Mouse (Mus musculus): ENCODE data around the gene Ttf2. TPM values are rescaled to one million over a fixed set of nuclear protein-coding genes. Genes with fewer than 3 reads are reported as not detected.

The Ttf2 gene
- polyA plus RNA-seq, 1 experiment from 2014 or later: 15.5 TPM

DNA sequence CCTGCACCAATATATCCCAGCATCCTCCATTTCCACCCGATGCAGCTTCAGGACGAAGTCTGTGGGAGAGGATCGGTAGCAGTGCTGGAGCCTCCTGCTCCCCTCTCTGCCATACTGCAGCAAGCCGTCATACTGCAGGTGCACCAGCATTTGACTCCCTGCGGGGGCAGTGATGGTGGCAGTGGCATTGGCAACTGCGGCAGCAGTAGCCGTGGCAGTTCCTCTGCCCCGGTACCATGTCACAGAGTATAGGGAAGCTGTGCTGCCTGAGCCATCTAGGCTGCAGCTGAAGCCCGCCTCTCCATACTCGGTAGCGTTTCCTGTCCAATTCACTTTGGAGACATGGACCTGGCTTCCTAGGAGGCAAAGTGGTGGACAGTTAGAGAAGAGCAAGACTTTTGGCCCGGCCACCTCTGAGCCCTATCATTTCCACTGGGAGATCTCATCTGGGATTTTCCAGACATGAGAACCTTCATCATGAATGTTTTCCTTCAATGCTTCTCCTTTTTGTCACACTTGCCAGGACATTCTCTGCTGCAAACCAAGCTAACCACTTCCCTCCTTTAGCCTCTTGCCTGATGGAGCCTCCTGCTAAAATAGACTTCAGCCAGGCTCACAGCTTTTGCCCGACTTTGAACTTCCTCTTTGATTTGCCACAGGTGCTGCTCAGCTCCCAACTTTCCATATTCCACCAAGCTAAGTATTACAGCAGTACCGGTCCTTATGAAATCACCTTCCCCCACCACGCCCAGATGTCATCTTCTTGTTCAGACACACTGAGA is 34.3 kb upstream of the Ttf2 start:
- no peak overlapping the region for H3K27ac ChIP-seq
- 81% methylated on average over 15 of the region's 15 CpGs for WGBS
- H3K4me2 ChIP-seq: no peak overlapping the region
- no peak overlapping the region for H3K9ac ChIP-seq
- H3K9me3 ChIP-seq: no peaks in the 10 kb centered on the region
- H3K4me3 ChIP-seq: no peak overlapping the region
- peaks cover 14% of the 10 kb centered on the region for H3K4me1 ChIP-seq
- H3K36me3 ChIP-seq: no peaks in the 10 kb centered on the region
- no peaks in the 10 kb centered on the region for H3K27me3 ChIP-seq
- no peak for ATAC-seq (ENCODE audit: insufficient number of reproducible peaks, insufficient read depth, low FRiP score, low TSS enrichment, low read depth)

DNA sequence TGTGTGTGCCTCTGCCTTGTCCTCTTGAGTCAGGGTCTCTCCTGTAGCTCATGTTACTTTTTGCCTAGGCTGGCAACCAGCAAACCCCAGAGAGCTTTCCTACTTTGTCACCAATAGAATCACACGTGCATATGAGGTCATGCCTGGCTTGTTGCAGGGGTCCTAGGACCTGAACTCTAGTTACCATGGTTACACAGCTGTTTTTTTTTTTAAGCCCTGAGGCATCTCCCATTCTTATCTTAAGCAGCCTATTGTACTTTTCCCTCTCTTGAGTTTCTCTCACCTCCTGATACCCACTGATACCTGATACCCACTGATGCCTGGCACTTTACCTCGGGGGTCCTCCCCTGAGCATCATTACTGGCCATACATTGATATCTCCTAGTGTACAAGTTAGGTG is 30.3 kb upstream of the Ttf2 start:
- no peak overlapping the region for H3K9ac ChIP-seq
- 19% methylated on average over 2 of the region's 2 CpGs for WGBS

DNA sequence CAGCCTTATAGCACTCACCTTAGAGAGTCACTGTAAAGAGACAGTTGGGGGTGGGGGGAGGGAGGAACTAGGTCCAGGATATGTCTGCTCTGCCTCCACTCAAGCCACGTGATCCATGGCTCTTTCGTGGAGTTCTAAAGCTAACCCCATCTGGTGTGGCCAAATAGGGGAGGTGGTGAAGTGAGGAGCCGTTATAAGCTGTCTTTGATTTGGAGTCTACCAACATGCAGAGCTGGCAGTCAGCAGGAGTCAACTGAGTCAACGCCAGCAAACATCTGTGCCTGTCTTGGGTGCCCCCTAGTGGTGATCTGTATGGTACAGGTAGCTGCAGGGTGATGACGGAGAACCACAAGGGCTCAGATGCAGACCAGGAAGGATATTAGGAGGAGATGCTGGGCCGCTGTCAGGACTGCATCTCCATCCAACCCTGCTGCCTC is 29.5 kb upstream of the Ttf2 start:
- WGBS: 18% methylated on average over 6 of the region's 6 CpGs
- H3K4me1 ChIP-seq: peaks cover 4% of the 10 kb centered on the region; the same call in 1 of the 2 replicates
- no peak overlapping the region for H3K9ac ChIP-seq
- no peak overlapping the region for H3K27ac ChIP-seq
- H3K4me2 ChIP-seq: no peak overlapping the region
- ATAC-seq (ENCODE audit: insufficient number of reproducible peaks, insufficient read depth, low FRiP score, low TSS enrichment, low read depth): no peak
- no peak overlapping the region for H3K4me3 ChIP-seq
- H3K27me3 ChIP-seq: no peaks in the 10 kb centered on the region
- H3K36me3 ChIP-seq: no peaks in the 10 kb centered on the region
- H3K9me3 ChIP-seq: no peaks in the 10 kb centered on the region

More for the DNA sequence above, 30.3 kb upstream of the Ttf2 start:
- Histone ChIP-seq H3K4me1 (peaks cover 4% of the 10 kb centered on the region; the same call in 1 of the 2 replicates), H3K9me3 (no peaks in the 10 kb centered on the region), H3K27ac (no peak overlapping the region), H3K4me3 (no peak overlapping the region), H3K36me3 (no peaks in the 10 kb centered on the region), H3K4me2 (no peak overlapping the region), H3K27me3 (no peaks in the 10 kb centered on the region)
- ATAC-seq (ENCODE audit: insufficient number of reproducible peaks, insufficient read depth, low FRiP score, low TSS enrichment, low read depth): no peak

DNA sequence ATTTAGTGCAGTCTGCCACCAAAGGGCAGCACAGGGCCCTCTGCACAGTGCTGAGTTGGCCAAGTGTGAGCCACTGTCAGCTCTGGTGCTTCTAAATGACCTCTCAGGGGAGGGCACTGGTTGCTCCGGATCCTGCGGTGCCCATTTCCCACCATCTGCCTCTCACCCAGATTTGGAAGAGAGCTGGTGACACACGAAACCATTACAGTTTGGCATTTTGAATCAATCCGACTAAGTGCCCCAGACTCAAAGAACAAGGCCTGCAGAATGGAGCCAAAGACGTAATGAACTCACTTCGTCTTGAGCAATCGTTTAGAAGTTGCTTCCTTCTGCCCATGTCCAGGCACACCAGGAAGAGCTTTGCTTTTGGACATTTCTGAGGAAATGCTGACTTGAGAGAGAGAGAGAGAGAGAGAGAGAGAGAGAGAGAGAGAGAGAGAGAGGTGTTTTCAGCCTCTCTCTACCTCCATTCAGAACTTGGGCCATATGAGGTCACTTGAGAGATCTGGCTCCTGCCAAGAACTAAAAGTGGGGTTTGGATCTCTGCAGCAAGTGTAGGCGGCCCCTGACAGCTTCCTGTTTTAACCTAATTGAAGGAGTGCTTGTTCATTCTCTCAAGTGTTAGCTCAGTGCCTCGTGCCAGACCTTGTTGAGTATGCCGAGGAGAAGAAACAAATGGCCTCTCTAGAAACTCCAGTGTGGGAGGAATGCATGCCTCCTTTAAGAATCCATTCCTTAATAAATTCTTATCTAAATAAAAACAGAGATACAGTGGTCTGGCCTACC is 28.5 kb upstream of the Ttf2 start:
- peaks cover 4% of the 10 kb centered on the region; the same call in 1 of the 2 replicates for H3K4me1 ChIP-seq
- no peak for ATAC-seq (ENCODE audit: insufficient number of reproducible peaks, insufficient read depth, low FRiP score, low TSS enrichment, low read depth)

DNA sequence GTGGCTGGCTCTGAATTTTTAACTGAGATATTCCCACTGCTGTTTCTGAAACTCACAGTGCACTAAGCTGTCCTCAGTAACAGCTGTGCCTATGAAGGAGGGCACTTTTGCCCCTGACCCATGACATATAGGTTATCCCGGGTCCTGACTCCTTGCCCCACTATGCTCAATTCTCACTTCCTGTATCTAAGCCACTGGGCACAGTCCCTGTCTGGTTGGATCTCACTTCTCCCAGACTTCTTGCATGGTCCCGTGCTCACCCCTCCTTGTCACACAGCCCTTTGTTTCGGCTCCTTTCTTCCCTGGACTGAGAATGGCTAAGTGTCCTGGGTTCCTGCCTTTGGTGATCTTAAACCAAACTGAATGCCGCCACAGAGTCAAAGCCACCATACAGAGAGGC is 24.8 kb upstream of the Ttf2 start:
- Histone ChIP-seq H3K4me3 (no peak overlapping the region), H3K4me2 (no peak overlapping the region), H3K4me1 (peaks cover 4% of the 10 kb centered on the region; the same call in 1 of the 2 replicates), H3K9me3 (no peaks in the 10 kb centered on the region), H3K36me3 (no peaks in the 10 kb centered on the region), H3K9ac (no peak overlapping the region), H3K27me3 (no peaks in the 10 kb centered on the region), H3K27ac (no peak overlapping the region)
- ATAC-seq (ENCODE audit: insufficient number of reproducible peaks, insufficient read depth, low FRiP score, low TSS enrichment, low read depth): no peak
- 63% methylated on average over 4 of the region's 4 CpGs for WGBS

More for the DNA sequence above, 28.5 kb upstream of the Ttf2 start:
- Histone ChIP-seq H3K36me3 (no peaks in the 10 kb centered on the region), H3K27me3 (no peaks in the 10 kb centered on the region), H3K4me2 (no peak overlapping the region), H3K9me3 (no peaks in the 10 kb centered on the region), H3K27ac (no peak overlapping the region; the same call in 1 of the 2 replicates), H3K4me3 (no peak overlapping the region), H3K9ac (no peak overlapping the region)
- WGBS: 76% methylated on average over 10 of the region's 10 CpGs

DNA sequence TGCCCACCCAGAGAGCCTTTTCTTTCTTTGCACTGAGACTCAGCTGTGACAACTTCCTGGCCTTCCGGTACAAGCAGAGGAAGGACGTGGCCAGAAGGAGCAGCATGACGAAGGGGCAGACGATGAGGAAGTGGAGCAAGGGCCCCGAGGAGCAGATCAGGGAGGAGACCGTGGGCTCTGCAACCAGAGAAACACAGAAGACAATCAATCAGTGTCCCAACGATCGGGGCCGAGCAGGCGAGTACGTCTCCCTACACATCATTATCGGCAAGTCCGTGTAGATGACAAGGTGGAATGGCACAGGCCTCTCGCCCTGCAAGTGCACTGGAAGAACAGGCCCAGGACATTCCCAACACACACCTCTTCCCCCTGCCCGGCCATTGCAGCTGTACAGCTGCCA is 24.3 kb upstream of the Ttf2 start:
- no peak for ATAC-seq (ENCODE audit: insufficient number of reproducible peaks, insufficient read depth, low FRiP score, low TSS enrichment, low read depth)
- Histone ChIP-seq H3K4me3 (no peak overlapping the region), H3K27ac (no peak overlapping the region), H3K27me3 (no peaks in the 10 kb centered on the region), H3K9me3 (no peaks in the 10 kb centered on the region), H3K36me3 (no peaks in the 10 kb centered on the region), H3K4me1 (peaks cover under 1% of the 10 kb centered on the region; the same call in 1 of the 2 replicates), H3K4me2 (no peak overlapping the region), H3K9ac (no peak overlapping the region)
- 69% methylated on average over 15 of the region's 15 CpGs for WGBS

DNA sequence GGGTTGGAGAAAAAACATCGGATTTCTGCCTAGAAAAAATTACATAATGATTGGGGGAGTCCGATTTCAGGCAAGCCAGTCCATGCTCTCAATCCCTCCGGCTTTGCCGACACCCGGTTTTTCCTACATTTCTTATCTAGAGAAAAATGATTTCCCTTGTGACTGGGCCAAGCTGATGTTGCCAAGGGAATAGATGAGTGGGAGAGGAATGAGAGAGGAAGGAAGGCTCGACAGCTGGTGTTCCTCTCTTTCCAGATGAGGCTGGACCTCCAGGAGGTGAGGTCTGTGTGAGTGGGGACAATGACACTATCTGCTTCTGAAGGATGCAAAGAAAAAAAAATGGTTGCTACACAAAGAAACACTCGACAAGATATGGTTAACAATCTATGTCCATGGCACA is 23.7 kb upstream of the Ttf2 start:
- no peak overlapping the region for H3K27ac ChIP-seq
- no peaks in the 10 kb centered on the region for H3K36me3 ChIP-seq
- no peak overlapping the region for H3K4me2 ChIP-seq
- H3K4me3 ChIP-seq: no peak overlapping the region
- no peak overlapping the region for H3K9ac ChIP-seq
- no peaks in the 10 kb centered on the region for H3K27me3 ChIP-seq
- ATAC-seq (ENCODE audit: insufficient number of reproducible peaks, insufficient read depth, low FRiP score, low TSS enrichment, low read depth): no peak
- no peaks in the 10 kb centered on the region for H3K4me1 ChIP-seq
- 72% methylated on average over 7 of the region's 7 CpGs for WGBS
- H3K9me3 ChIP-seq: no peaks in the 10 kb centered on the region

DNA sequence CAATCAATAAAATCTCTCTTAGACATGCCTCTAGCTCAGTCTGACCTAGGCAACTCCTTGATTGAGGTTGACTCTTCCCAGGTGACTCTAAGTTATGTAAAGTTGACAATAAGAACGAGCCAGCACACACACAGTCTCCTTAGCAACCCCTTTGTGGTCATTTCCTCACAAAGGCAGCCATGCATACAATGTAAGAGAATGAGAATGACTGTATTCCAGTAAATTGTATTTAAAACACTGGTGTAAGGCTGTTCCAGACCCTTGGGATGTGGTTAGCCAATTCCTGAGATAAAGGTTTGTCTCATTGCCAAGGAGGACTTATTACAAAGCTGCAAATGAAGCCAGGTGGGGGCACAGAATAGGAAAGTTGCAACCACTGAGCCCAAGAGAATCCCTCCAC is 20.8 kb upstream of the Ttf2 start:
- no peak for ATAC-seq (ENCODE audit: insufficient number of reproducible peaks, insufficient read depth, low FRiP score, low TSS enrichment, low read depth)
- H3K9me3 ChIP-seq: no peaks in the 10 kb centered on the region
- H3K4me3 ChIP-seq: no peak overlapping the region
- no peak overlapping the region for H3K4me2 ChIP-seq
- no peak overlapping the region for H3K9ac ChIP-seq
- no peaks in the 10 kb centered on the region for H3K4me1 ChIP-seq
- H3K27ac ChIP-seq: no peak overlapping the region
- no peaks in the 10 kb centered on the region for H3K36me3 ChIP-seq
- 60% methylated on average over 1 of the region's 1 CpGs for WGBS
- no peaks in the 10 kb centered on the region for H3K27me3 ChIP-seq

DNA sequence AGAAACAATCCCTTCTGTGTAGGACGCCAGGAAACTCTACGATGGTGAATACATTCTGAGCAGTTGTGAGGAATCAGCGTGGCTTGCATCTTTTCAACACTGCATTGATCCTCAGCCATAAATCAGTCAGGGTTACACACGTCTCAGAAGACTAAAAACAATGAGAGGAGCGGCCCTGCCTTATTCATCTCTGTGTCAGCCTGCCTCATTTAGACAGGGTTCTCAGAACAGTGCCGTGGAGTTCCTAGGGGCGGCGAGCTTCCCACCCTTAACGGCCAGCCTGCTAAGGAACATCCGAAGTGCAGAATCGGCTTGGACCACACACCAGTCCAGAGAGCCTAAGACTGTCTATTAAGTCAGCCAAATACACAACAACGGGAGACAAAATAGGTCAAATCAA is 20.0 kb upstream of the Ttf2 start:
- no peaks in the 10 kb centered on the region for H3K27me3 ChIP-seq
- H3K4me3 ChIP-seq: no peak overlapping the region
- H3K9me3 ChIP-seq: no peaks in the 10 kb centered on the region
- WGBS: 77% methylated on average over 12 of the region's 12 CpGs
- no peaks in the 10 kb centered on the region for H3K36me3 ChIP-seq
- no peaks in the 10 kb centered on the region for H3K4me1 ChIP-seq
- no peak overlapping the region for H3K9ac ChIP-seq
- no peak for ATAC-seq (ENCODE audit: insufficient number of reproducible peaks, insufficient read depth, low FRiP score, low TSS enrichment, low read depth)
- H3K27ac ChIP-seq: no peak overlapping the region
- no peak overlapping the region for H3K4me2 ChIP-seq

DNA sequence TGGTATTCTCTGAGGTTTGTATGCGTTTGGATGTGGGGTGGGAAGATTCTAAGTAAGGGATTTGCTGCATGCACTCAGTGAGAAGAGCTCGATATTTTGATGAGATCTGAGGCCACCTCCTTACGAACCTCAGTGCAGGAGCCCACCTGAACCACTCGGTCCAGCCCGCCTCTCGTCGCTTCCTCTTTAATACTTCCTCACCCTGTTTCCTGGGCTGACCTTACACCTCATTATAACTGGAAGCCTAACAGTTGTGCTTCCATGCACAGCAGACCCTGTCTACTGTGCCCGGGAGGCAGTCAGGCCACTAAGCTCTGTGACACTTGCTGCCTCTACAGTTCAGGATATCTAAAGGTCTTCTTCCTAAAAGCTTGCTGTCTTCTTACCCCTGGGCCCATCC is 9.8 kb upstream of the Ttf2 start:
- no peak overlapping the region for H3K27ac ChIP-seq
- no peaks in the 10 kb centered on the region for H3K36me3 ChIP-seq
- 0 out of 2 replicates have a peak, but pooled peaks cover 8% of the 10 kb centered on the region for H3K27me3 ChIP-seq
- no peak for ATAC-seq (ENCODE audit: insufficient number of reproducible peaks, insufficient read depth, low FRiP score, low TSS enrichment, low read depth)
- H3K4me2 ChIP-seq: no peak overlapping the region
- WGBS: 78% methylated on average over 8 of the region's 8 CpGs
- H3K9ac ChIP-seq: no peak overlapping the region
- H3K9me3 ChIP-seq: no peaks in the 10 kb centered on the region
- H3K4me1 ChIP-seq: no peaks in the 10 kb centered on the region
- H3K4me3 ChIP-seq: no peak overlapping the region

DNA sequence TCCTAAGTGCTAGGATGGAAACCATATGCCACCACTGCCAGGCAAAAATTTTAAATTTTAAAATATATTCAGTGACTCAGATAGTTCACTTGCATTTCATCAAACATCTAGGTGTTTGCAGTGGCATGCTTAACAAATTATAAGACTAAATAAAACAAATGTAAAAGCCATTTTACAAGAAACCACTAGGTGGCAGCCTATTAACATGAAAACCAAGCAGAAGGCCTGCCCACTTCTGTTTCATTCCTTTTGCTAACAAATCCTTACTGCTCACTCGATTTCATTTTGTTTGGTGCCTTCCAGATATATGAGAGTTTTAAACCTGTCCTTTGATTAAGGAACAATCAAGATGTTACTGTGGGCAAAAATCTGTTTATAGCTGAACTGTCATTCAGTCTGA is 4.4 kb upstream of the Ttf2 start:
- no peak for ATAC-seq (ENCODE audit: insufficient number of reproducible peaks, insufficient read depth, low FRiP score, low TSS enrichment, low read depth)
- Histone ChIP-seq H3K27ac (no peak overlapping the region), H3K36me3 (no peaks in the 10 kb centered on the region), H3K9me3 (no peaks in the 10 kb centered on the region), H3K4me2 (no peak overlapping the region), H3K4me3 (no peak overlapping the region), H3K4me1 (peaks cover 5% of the 10 kb centered on the region), H3K27me3 (no peaks in the 10 kb centered on the region), H3K9ac (no peak overlapping the region)
- 0% methylated on average over 1 of the region's 1 CpGs for WGBS
